Mouse (Mus musculus) induced T-regulatory cell, adult 2 months (primary cell): ENCODE measurements around the gene Fcho1.
"Not testable (repeated sequence)": the region's sequence is repeated elsewhere in the genome, so short reads cannot be mapped to it uniquely, and the experiment has no call there.

Experiments used
- DNase-seq: peaks from one replicate; pipeline ENCODE4 v3.0.0-alpha.2; 2012; ENCODE audit warnings: low read depth

The Fcho1 gene

GRCm38 (mm10) chr8:71718252-71718651, 7.3 kb downstream of the Fcho1 start:
- DNase-seq: no peak

GRCm38 (mm10) chr8:71717096-71717495, 8.4 kb downstream of the Fcho1 start:
- DNase-seq: no peak

- DNase-seq: no peak
These were observed 8.9 kb downstream of the Fcho1 start for GRCm38 (mm10) chr8:71716561-71717053.

GRCm38 (mm10) chr8:71715531-71715930, 10.0 kb downstream of the Fcho1 start:
- DNase-seq: no peak

GRCm38 (mm10) chr8:71711574-71711973, 13.9 kb downstream of the Fcho1 start:
- DNase-seq: no peak

- peak; percentile 85 for DNase-seq
These were observed 15.6 kb downstream of the Fcho1 start for GRCm38 (mm10) chr8:71709800-71710446.

GRCm38 (mm10) chr8:71709134-71709799, 16.2 kb downstream of the Fcho1 start:
- DNase-seq: no peak

GRCm38 (mm10) chr8:71707874-71708273, 17.6 kb downstream of the Fcho1 start:
- DNase-seq: peak; percentile 86

- not testable (repeated sequence) for DNase-seq
These were observed 22.1 kb downstream of the Fcho1 start for GRCm38 (mm10) chr8:71703400-71703799.

- DNase-seq: no peak
These were observed 22.6 kb downstream of the Fcho1 start for GRCm38 (mm10) chr8:71702923-71703322.

GRCm38 (mm10) chr8:71702087-71702432, 23.5 kb downstream of the Fcho1 start:
- DNase-seq: no peak

GRCm38 (mm10) chr8:71701414-71702086, 24.0 kb downstream of the Fcho1 start, which contains the start of gene B3gnt3:
Gene B3gnt3, minus strand, starts transcription at chr8:71701789.
- DNase-seq: peak; percentile 54

- peak; percentile 49 for DNase-seq
These were observed 24.8 kb downstream of the Fcho1 start for GRCm38 (mm10) chr8:71700493-71701269.

- not testable (repeated sequence) for DNase-seq
These were observed 30.1 kb downstream of the Fcho1 start for GRCm38 (mm10) chr8:71695456-71695855.

GRCm38 (mm10) chr8:71693166-71694041, 32.1 kb downstream of the Fcho1 start:
- peak; percentile 61 for DNase-seq

GRCm38 (mm10) chr8:71692509-71692908, 33.0 kb downstream of the Fcho1 start:
- peak; percentile 87 for DNase-seq

- no peak for DNase-seq
These were observed 36.5 kb downstream of the Fcho1 start, which contains the start of gene Insl3 for GRCm38 (mm10) chr8:71689028-71689427. Gene Insl3, plus strand, starts transcription at chr8:71689214.

- no peak for DNase-seq
These were observed 37.9 kb downstream of the Fcho1 start for GRCm38 (mm10) chr8:71687616-71688015.

- no peak for DNase-seq
These were observed 39.3 kb downstream of the Fcho1 start for GRCm38 (mm10) chr8:71686143-71686734.

- no peak for DNase-seq
These were observed 39.9 kb downstream of the Fcho1 start for GRCm38 (mm10) chr8:71685573-71685972.

GRCm38 (mm10) chr8:71684701-71685100, 40.8 kb downstream of the Fcho1 start:
- no peak for DNase-seq
